14 mouse cellular contexts compared by ENCODE assay signal in the genomic region with DNA sequence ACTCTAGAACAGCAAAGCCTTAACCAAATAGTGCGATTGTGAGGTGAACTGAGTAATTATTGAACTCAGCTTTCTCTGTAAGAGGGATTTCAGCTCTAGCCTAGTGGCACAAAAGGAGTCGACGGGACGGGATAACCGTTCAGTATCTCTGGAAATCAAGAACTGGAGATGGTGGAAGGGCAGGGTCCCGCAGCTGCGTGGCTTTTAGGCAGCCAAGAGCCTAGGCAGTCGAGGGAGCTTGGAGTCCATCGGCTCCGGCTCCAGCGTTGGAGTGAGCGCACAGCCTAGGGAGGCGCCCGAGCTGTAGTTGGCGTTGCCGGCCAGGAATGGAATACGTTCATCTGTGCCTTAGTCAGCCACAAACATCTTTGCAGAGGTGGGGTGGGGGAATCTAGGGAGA. TPM values are rescaled to one million over a fixed set of nuclear protein-coding genes. Genes with fewer than 3 reads are reported as not detected.
DNase-seq lines count a peak whose midpoint lies in the region; ATAC-seq and TF ChIP-seq lines count a peak whose summit lies in the region.
"Had no signal": no experiment of that assay in that cellular context is flagged by ENCODE, and none has a peak within 500 bp of the region (broad histone marks: within the 10 kb centered on the region; RNA-seq: fewer than 3 reads in every experiment).

No protein-coding gene starts in this region.

- peak overlapping the region; percentile 50 for H3K4me2 ChIP-seq in kidney, embryonic 16.5 days (replicated peaks; ENCODE audit: low read depth, low read length)
- H3K4me2 ChIP-seq in neural tube, embryonic 14.5 days (ENCODE audit: low read depth, low read length), result peak overlapping the region; percentile 83
- no peak overlapping the region for H3K4me2 ChIP-seq in heart, embryonic 11.5 days
- H3K4me2 ChIP-seq: forebrain, embryonic 12.5 days; hindbrain, embryonic 12.5 days; lung, embryonic 15.5 days had no signal

- TF ChIP-seq POLR2A in kidney, adult 2 months (IDR thresholded peaks at IDR 0.05; ENCODE audit: low read depth, low read length), result no peak

- peak overlapping the region; percentile 72 for H3K27ac ChIP-seq in kidney, adult 2 months (ENCODE audit: insufficient read depth, low read depth, low read length)
- peak overlapping the region; percentile 95 for H3K27ac ChIP-seq in kidney, embryonic 16.5 days (ENCODE audit: low read length)
- peak overlapping the region; percentile 79 for H3K27ac ChIP-seq in neural tube, embryonic 14.5 days (ENCODE audit: low read depth, low read length)
- no peak overlapping the region for H3K27ac ChIP-seq in heart, embryonic 11.5 days (ENCODE audit: low read depth, low read length)
- H3K27ac ChIP-seq: forebrain, embryonic 12.5 days; hindbrain, embryonic 12.5 days; lung, embryonic 15.5 days had no signal

- ATAC-seq in kidney, embryonic 16.5 days (ENCODE audit: low FRiP score, low TSS enrichment), result 0 out of 2 replicates have a peak, but pooled peaks have one; percentile 35
- ATAC-seq in neural tube, embryonic 14.5 days (ENCODE audit: low read depth), result no peak
- ATAC-seq in heart, embryonic 11.5 days (replicated peaks; ENCODE audit: insufficient number of reproducible peaks, low FRiP score, low TSS enrichment), result no peak

- H3K27me3 ChIP-seq in kidney, adult 2 months (replicated peaks; ENCODE audit: control insufficient read depth, insufficient read depth, low read length), result no peaks in the 10 kb centered on the region
- peaks cover 44% of the 10 kb centered on the region for H3K27me3 ChIP-seq in kidney, embryonic 16.5 days (ENCODE audit: insufficient read depth, low read length)
- no peaks in the 10 kb centered on the region for H3K27me3 ChIP-seq in neural tube, embryonic 14.5 days (ENCODE audit: control insufficient read depth, insufficient read depth, low read length)
- peaks cover 99% of the 10 kb centered on the region for H3K27me3 ChIP-seq in heart, embryonic 11.5 days (ENCODE audit: control insufficient read depth, insufficient read depth, low read length)

- no peaks in the 10 kb centered on the region for H3K9me3 ChIP-seq in kidney, embryonic 16.5 days (ENCODE audit: low read length)
- H3K9me3 ChIP-seq in neural tube, embryonic 14.5 days (ENCODE audit: control insufficient read depth, low read length), result no peaks in the 10 kb centered on the region
- H3K9me3 ChIP-seq in heart, embryonic 11.5 days (replicated peaks; ENCODE audit: control insufficient read depth, low read length), result no peaks in the 10 kb centered on the region
- H3K9me3 ChIP-seq: forebrain, embryonic 12.5 days; hindbrain, embryonic 12.5 days; lung, embryonic 15.5 days had no signal

- peak overlapping the region; percentile 54 for H3K9ac ChIP-seq in kidney, embryonic 16.5 days (replicated peaks; ENCODE audit: low read length)
- peak overlapping the region; percentile 78 for H3K9ac ChIP-seq in neural tube, embryonic 14.5 days (replicated peaks; ENCODE audit: low read depth, low read length)
- no peak overlapping the region for H3K9ac ChIP-seq in heart, embryonic 11.5 days (ENCODE audit: low read depth, low read length)
- H3K9ac ChIP-seq: forebrain, embryonic 12.5 days; hindbrain, embryonic 12.5 days; lung, embryonic 15.5 days had no signal

- WGBS in kidney, adult 2 months, result 16% methylated on average over 17 of the region's 17 CpGs
- 2% methylated on average over 17 of the region's 17 CpGs for WGBS in kidney, embryonic 16.5 days
- WGBS in neural tube, embryonic 14.5 days, result under 1% methylated on average over 17 of the region's 17 CpGs
- WGBS in heart, embryonic 11.5 days (ENCODE audit: insufficient replicate concordance), result 2% methylated on average over 17 of the region's 17 CpGs

- H3K4me3 ChIP-seq in kidney, adult 2 months (ENCODE audit: insufficient read depth, low read depth, low read length), result no peak overlapping the region; the same call in 1 of the 2 replicates
- H3K4me3 ChIP-seq in kidney, embryonic 16.5 days (ENCODE audit: low read length), result peak overlapping the region; percentile 15
- peak overlapping the region; percentile 28 for H3K4me3 ChIP-seq in neural tube, embryonic 14.5 days (ENCODE audit: low read depth, low read length)
- H3K4me3 ChIP-seq in heart, embryonic 11.5 days (ENCODE audit: low read depth, low read length), result no peak overlapping the region
- H3K4me3 ChIP-seq: forebrain, embryonic 12.5 days; hindbrain, embryonic 12.5 days; lung, embryonic 15.5 days had no signal

- peaks cover 21% of the 10 kb centered on the region for H3K4me1 ChIP-seq in kidney, adult 2 months (ENCODE audit: control insufficient read depth, insufficient read depth, low read length)
- peaks cover 89% of the 10 kb centered on the region for H3K4me1 ChIP-seq in kidney, embryonic 16.5 days (ENCODE audit: insufficient read depth, low read length)
- peaks cover 88% of the 10 kb centered on the region for H3K4me1 ChIP-seq in neural tube, embryonic 14.5 days (ENCODE audit: control insufficient read depth, insufficient read depth, low read length)
- H3K4me1 ChIP-seq in heart, embryonic 11.5 days (ENCODE audit: control insufficient read depth, insufficient read depth, low read length), result peaks cover 10% of the 10 kb centered on the region; the same call in 1 of the 2 replicates
- H3K4me1 ChIP-seq: forebrain, embryonic 12.5 days; hindbrain, embryonic 12.5 days had no signal

- DNase-seq in kidney, adult 2 months, result no peak
- no peak for DNase-seq in kidney, postnatal 14 days
- peak; percentile 75 for DNase-seq in adrenal gland, postnatal 14 days
- DNase-seq in cerebellum, postnatal 10 days, result no peak
- no peak for DNase-seq in natural killer cell, adult 2 months (ENCODE audit: low spot score in 2 of 2)
- DNase-seq: layer of hippocampus, adult 9-11 months had no signal

- no peaks in the 10 kb centered on the region for H3K36me3 ChIP-seq in kidney, adult 2 months (ENCODE audit: control insufficient read depth, insufficient read depth, low read length)
- no peaks in the 10 kb centered on the region for H3K36me3 ChIP-seq in kidney, embryonic 16.5 days (ENCODE audit: insufficient read depth, low read length)
- no peaks in the 10 kb centered on the region for H3K36me3 ChIP-seq in neural tube, embryonic 14.5 days (ENCODE audit: control insufficient read depth, insufficient read depth, low read length)
- H3K36me3 ChIP-seq in heart, embryonic 11.5 days (ENCODE audit: control insufficient read depth, insufficient read depth, low read length), result no peaks in the 10 kb centered on the region
- H3K36me3 ChIP-seq: forebrain, embryonic 12.5 days; hindbrain, embryonic 12.5 days; lung, embryonic 15.5 days had no signal

- TF ChIP-seq CTCF in kidney, adult 2 months (conservative IDR thresholded peaks at IDR 0.05; ENCODE audit: insufficient read depth, insufficient read length, low read depth, low read length), result no peak

RNA-seq across cellular contexts. Expression of gene Hoxc6, which starts 7.3 kb away (rescaled TPM):
- 24.7 and 25.4 TPM in 2 replicates for polyA plus RNA-seq in kidney, adult 2 months (2012; rRNA removed)
- 37.4 and 43.2 TPM in 2 replicates for total RNA-seq in adrenal gland, postnatal 14 days (2021)
- polyA plus RNA-seq in kidney, embryonic 16.5 days (2015; fragmentation: Nextera tagmentation; extraction: Ambion mirVana), result 7.6 and 11.0 TPM in 2 replicates
- polyA plus RNA-seq in neural tube, embryonic 14.5 days (2014; fragmentation: Nextera tagmentation; extraction: Ambion mirVana), result 23.0 and 38.7 TPM in 2 replicates
- 0.49 and 0.51 TPM in 2 replicates for polyA plus RNA-seq in heart, embryonic 11.5 days (2014; fragmentation: Nextera tagmentation; extraction: Ambion mirVana)
- polyA plus RNA-seq: forebrain, embryonic 12.5 days; thymus, postnatal 0 days had no signal

RNA-seq across cellular contexts. Expression of gene Hoxc4, which starts 13.4 kb away (rescaled TPM):
- 2.5 and 2.7 TPM in 2 replicates for polyA plus RNA-seq in kidney, adult 2 months (2012; rRNA removed)
- total RNA-seq in adrenal gland, postnatal 14 days (2021), result 6.8 and 7.7 TPM in 2 replicates
- 6.9 and 8.6 TPM in 2 replicates for polyA plus RNA-seq in kidney, embryonic 16.5 days (2015; fragmentation: Nextera tagmentation; extraction: Ambion mirVana)
- 19.0 and 24.0 TPM in 2 replicates for polyA plus RNA-seq in neural tube, embryonic 14.5 days (2014; fragmentation: Nextera tagmentation; extraction: Ambion mirVana)
- 1.2 and 2.0 TPM in 2 replicates for polyA plus RNA-seq in heart, embryonic 11.5 days (2014; fragmentation: Nextera tagmentation; extraction: Ambion mirVana)
- total RNA-seq: heart, adult 8-10 months had no signal
- polyA plus RNA-seq: forebrain, embryonic 12.5 days had no signal

RNA-seq across cellular contexts. Expression of gene Hoxc8, which starts 14.9 kb away (rescaled TPM):
- 3.4 and 4.0 TPM in 2 replicates for polyA plus RNA-seq in kidney, adult 2 months (2012; rRNA removed)
- 19.2 and 20.1 TPM in 2 replicates for total RNA-seq in adrenal gland, postnatal 14 days (2021)
- polyA plus RNA-seq in kidney, embryonic 16.5 days (2015; fragmentation: Nextera tagmentation; extraction: Ambion mirVana), result 6.6 and 9.2 TPM in 2 replicates
- polyA plus RNA-seq in neural tube, embryonic 14.5 days (2014; fragmentation: Nextera tagmentation; extraction: Ambion mirVana), result 50.1 and 136 TPM in 2 replicates
- polyA plus RNA-seq in heart, embryonic 11.5 days (2014; fragmentation: Nextera tagmentation; extraction: Ambion mirVana), result 0.11 and 0.20 TPM in 2 replicates
- total RNA-seq: heart, adult 8-10 months had no signal
- polyA plus RNA-seq: forebrain, embryonic 12.5 days; hindbrain, embryonic 12.5 days; lung, embryonic 15.5 days; thymus, postnatal 0 days had no signal

RNA-seq across cellular contexts. Expression of gene Hoxc9, which starts 29.1 kb away (rescaled TPM):
- 5.5 and 7.3 TPM in 2 replicates for polyA plus RNA-seq in kidney, adult 2 months (2012; rRNA removed)
- 1.8 and 2.1 TPM in 2 replicates for total RNA-seq in adrenal gland, postnatal 14 days (2021)
- polyA plus RNA-seq in kidney, embryonic 16.5 days (2015; fragmentation: Nextera tagmentation; extraction: Ambion mirVana), result 7.4 and 9.2 TPM in 2 replicates
- polyA plus RNA-seq in neural tube, embryonic 14.5 days (2014; fragmentation: Nextera tagmentation; extraction: Ambion mirVana), result 46.9 and 49.8 TPM in 2 replicates
- polyA plus RNA-seq in heart, embryonic 11.5 days (2014; fragmentation: Nextera tagmentation; extraction: Ambion mirVana), result not detected in 2 replicates
- total RNA-seq: heart, adult 8-10 months had no signal
- polyA plus RNA-seq: forebrain, embryonic 12.5 days; hindbrain, embryonic 12.5 days; lung, embryonic 15.5 days; thymus, postnatal 0 days had no signal

RNA-seq across cellular contexts. Expression of gene Hoxc5, which starts 38.1 kb away (rescaled TPM):
- polyA plus RNA-seq in kidney, adult 2 months (2012; rRNA removed), result 4.0 and 4.1 TPM in 2 replicates
- total RNA-seq in adrenal gland, postnatal 14 days (2021), result 6.9 and 7.4 TPM in 2 replicates
- polyA plus RNA-seq in kidney, embryonic 16.5 days (2015; fragmentation: Nextera tagmentation; extraction: Ambion mirVana), result 4.3 and 5.9 TPM in 2 replicates
- polyA plus RNA-seq in neural tube, embryonic 14.5 days (2014; fragmentation: Nextera tagmentation; extraction: Ambion mirVana), result 3.6 and 10.2 TPM in 2 replicates
- 1.7 TPM in 2 replicates for polyA plus RNA-seq in heart, embryonic 11.5 days (2014; fragmentation: Nextera tagmentation; extraction: Ambion mirVana)
- polyA plus RNA-seq: forebrain, embryonic 12.5 days had no signal

Comparison
In these comparisons a context has a peak if more than half of its experiments do, and no peak if none do; other contexts are left out.
1. H3K4me3 ChIP-seq: peak in kidney, embryonic 16.5 days (single experiment) and neural tube, embryonic 14.5 days (single experiment); none in kidney, adult 2 months (single experiment) and heart, embryonic 11.5 days (single experiment).